In genomic region chr4:95847219-95847618, GRCm38 (mm10) we compare ENCODE assay signal across 13 mouse cellular contexts.
"Had no signal": no experiment of that assay in that cellular context is flagged by ENCODE, and none has a peak within 500 bp of the region (broad histone marks: within the 10 kb centered on the region; RNA-seq: fewer than 3 reads in every experiment).

No protein-coding gene starts in this region.

- H3K36me3 ChIP-seq: limb, embryonic 15.5 days; liver, embryonic 12.5 days; liver, embryonic 15.5 days had no signal

- H3K9ac ChIP-seq: limb, embryonic 15.5 days; liver, embryonic 12.5 days; liver, embryonic 15.5 days had no signal

- ATAC-seq: intestine, postnatal 0 days; liver, embryonic 12.5 days had no signal

- DNase-seq: kidney, adult 8-10 months; layer of hippocampus, adult 9-11 months; lung, postnatal 36 days; midbrain, embryonic 14.5 days; thymus, adult 18-20 months; thymus, postnatal 36 days had no signal

- H3K4me2 ChIP-seq: limb, embryonic 15.5 days; liver, embryonic 12.5 days; liver, embryonic 15.5 days; midbrain, embryonic 11.5 days had no signal

- H3K27me3 ChIP-seq: limb, embryonic 15.5 days; liver, embryonic 12.5 days; liver, embryonic 15.5 days had no signal

- H3K9me3 ChIP-seq: limb, embryonic 15.5 days; liver, embryonic 12.5 days; liver, embryonic 15.5 days had no signal

- H3K4me3 ChIP-seq: layer of hippocampus, adult 2 months; limb, embryonic 15.5 days; liver, embryonic 12.5 days; liver, embryonic 15.5 days had no signal

- H3K27ac ChIP-seq: kidney, postnatal 0 days; layer of hippocampus, adult 2 months; liver, embryonic 15.5 days had no signal
